Mouse (Mus musculus) right cerebral cortex, postnatal 14 days (tissue): ENCODE data around the gene Lnx2.
A peak's percentile ranks its signal among the peaks of the same experiment; 100 is the strongest.

Source experiments
- DNase-seq: peaks from one replicate; pipeline ENCODE4 v3.0.0; 2022

Lnx2 gene

GRCm38 (mm10) chr5:147015191-147015590 is 61.2 kb downstream of the Lnx2 start:
- no peak for DNase-seq

GRCm38 (mm10) chr5:147013845-147014244 is 62.5 kb downstream of the Lnx2 start:
- no peak for DNase-seq

DNA sequence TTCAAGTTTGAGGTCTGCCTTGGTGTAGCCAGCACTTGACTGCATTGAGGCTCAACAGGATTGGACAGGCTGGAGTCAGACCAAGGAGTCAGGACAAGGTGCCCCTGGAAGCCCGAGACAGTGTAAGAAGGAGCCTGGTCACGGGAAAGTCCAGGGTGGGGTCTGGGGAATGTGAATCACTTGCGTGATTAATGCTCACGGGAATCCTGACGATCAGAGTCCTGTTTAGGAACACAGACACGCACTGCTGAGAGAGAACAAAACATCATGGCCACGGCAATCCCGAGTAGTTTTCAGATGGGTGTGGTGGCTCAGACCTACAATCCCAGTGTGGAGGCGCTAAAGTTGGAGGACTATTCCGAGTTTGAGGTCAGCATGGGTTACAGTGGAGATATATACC is 65.1 kb downstream of the Lnx2 start:
- DNase-seq = no peak

DNA sequence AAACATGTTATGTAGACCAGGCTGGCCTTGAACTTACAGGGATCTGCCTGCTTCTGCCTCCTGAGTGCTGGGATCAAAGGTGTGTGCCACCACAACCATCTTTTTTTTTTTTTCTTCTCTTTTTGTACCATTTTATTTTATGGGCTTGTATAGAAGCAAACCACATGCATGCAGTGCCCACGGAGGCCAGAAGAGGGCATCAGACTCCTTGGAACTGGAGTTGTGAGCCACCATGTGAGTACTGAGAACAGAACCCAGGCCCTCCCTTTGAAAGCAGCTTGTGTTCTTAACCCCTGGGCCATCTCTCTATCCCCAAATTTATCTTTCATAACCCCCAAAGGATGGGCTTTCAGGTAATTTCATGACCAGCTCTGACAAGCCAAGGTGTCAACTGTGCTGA is 73.1 kb downstream of the Lnx2 start:
- DNase-seq = no peak

DNA sequence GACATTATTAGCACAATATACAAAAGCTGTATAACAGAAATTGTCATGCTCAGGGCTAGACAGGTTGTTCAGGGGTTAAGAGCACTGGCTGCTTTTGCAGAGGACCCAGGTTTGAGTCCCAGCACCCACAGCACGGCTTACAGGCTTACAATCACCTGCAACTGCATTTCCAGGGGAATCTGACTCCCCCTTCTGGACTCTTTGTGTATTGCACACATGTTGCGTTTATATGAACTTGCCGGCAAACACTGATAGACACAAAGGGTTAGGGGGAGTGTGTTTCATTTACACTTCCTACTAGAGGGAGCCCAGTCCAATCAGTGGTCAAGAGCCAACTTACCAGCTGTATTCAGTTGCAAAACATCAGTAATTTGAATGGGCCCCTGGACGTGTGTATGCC is 75.1 kb downstream of the Lnx2 start:
- DNase-seq = no peak

GRCm38 (mm10) chr5:146998802-146999201 is 77.6 kb downstream of the Lnx2 start:
- DNase-seq = no peak

- no peak for DNase-seq
Observed at GRCm38 (mm10) chr5:146996812-146997211, 79.6 kb downstream of the Lnx2 start.

- DNase-seq = no peak
Observed at GRCm38 (mm10) chr5:146994973-146995372, 81.4 kb downstream of the Lnx2 start.

DNA sequence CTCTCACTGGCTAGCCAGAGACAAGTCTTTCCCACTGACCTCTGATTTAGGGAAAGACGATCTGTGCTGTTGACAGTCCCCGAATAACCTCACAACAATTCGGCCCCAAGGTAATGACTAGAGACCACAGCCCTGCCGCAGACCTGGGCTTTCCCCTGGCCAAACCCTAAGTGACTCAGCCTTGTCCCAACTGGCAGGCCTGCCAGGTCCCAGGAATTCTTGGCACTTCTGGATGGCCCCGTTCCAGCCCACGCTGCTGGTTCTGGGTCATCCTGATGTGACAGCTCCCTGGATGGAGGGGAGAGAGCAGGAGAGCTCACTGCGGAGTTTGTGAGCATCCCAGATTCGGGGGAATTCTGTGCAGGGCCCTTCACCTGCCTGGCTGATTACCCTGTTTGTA is 82.9 kb downstream of the Lnx2 start:
- DNase-seq = no peak

GRCm38 (mm10) chr5:146989051-146989450 is 87.3 kb downstream of the Lnx2 start:
- DNase-seq = no peak

- no peak for DNase-seq
Observed at GRCm38 (mm10) chr5:146987588-146987987, 88.8 kb downstream of the Lnx2 start.

- DNase-seq = no peak
Observed at GRCm38 (mm10) chr5:146985725-146986433, 90.5 kb downstream of the Lnx2 start.

GRCm38 (mm10) chr5:146983216-146983615 is 93.2 kb downstream of the Lnx2 start:
- peak; percentile 40 for DNase-seq

GRCm38 (mm10) chr5:146981376-146981775 is 95.0 kb downstream of the Lnx2 start:
- no peak for DNase-seq

- no peak for DNase-seq
Observed at GRCm38 (mm10) chr5:146974781-146975123, 101.6 kb downstream of the Lnx2 start.

DNA sequence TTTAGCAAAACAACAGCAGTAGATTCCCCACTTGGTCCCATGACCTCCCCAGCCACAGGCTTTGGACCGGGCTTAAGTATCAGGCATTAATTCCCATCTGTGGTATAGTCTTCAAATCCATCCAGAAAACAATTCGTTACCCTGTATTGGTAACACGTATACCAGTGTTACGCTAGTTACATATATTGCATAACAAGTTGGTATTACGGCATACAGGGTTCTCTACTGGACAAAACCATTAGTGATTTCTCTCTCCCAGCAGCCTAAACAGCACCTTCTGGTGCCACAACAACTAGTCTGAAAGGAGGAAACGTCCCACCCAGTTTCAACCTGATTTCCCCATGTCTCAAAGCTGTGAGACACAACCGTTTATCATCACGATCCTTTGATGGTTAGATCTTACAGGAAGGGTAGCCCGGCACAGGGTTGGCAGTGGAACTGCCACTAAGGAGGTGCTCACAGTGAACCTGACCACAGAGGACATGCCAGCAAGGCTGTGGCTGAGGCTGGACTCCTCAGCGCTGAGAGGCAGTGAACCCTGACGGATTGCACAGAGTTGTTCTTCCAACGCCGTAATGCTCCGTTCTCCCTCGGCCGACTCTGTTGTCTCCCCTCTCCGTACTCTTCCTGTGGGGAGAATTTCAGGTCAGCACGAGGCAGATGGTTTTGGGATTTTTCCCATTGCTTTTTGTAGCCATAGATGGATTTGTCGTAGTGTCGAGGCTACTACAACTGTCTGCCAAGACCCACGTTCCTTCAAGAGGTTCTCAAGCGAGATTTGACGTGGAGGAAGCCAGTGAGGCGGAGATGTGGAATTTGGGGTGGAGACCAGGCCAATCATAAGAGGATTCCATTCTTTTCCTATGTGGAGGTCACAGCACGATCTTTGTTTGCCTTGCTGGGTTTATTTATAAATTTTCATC is 102.3 kb downstream of the Lnx2 start:
- no peak for DNase-seq

DNA sequence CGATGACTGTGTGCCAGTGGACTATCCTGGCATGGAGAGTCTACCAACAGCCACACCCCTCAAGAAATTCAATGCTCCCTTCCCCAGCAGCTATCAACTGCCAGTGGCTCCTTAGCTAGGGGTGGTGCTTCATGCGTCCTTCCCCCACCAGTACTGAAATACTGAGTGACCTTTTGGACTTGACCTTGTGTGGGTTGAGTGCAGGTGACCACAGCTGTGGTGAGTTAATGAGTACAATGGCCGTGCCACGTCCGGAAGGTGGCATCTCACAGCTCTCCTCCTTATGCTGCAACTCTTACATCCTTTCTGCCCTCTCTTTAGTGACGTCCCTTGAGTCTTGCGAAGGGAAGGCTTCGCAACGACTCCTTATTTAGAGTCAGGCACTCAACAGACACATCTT is 103.0 kb downstream of the Lnx2 start:
- DNase-seq = no peak

- DNase-seq = no peak
Observed at GRCm38 (mm10) chr5:146971776-146972561, 104.4 kb downstream of the Lnx2 start.

DNA sequence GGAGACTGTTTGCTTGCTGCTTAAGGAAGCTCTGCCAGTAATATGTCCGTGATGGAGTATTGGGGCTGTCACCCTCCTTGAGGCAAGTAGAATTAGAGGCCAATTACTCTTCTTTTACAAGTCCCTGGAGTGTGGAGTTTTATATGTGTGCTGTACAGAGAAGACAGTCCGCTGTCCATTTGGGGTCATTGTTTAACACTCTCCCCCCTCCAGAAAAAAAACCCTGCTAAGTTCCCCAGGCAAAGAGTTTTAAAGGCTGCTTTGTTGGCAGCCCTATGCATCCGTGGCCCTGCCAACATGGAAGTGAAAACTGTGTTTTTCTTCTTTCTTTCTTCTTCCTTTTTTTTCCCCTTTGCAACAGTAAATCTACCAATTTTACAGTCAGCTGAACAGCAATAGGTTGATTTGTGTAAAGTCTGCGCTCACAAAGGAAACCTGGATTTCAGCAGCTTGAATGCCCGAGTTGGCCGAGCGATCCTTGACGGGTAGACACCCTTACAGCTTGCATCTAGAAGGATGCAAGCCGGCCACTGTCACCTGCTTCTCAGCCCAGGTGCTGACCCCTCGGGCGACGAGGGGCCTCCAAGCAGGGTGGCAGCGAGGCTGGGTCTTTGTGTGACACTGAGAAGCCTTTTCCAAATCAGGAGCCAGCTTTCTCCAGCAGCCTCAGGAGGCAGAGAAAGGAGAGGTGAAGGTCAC is 107.5 kb downstream of the Lnx2 start:
- DNase-seq = no peak
